Mouse (Mus musculus) hematopoietic stem cell, adult 5-6 weeks (primary cell): ENCODE measurements around the gene Gm29776. TPM values are rescaled to one million over a fixed set of nuclear protein-coding genes. Genes with fewer than 3 reads are reported as not detected.

Experiments
- ATAC-seq, 2 experiments: fragments of 125-278 bp in 1 of 2; replicated peaks in 1 of 2; 2 replicates each; pipeline ENCODE4 v1.8.0; 2016 to 2017; ENCODE audit warnings: inconsistent platforms in 2 of 2, mild to moderate bottlenecking in 2 of 2, moderate number of reproducible peaks in 2 of 2, low read depth in 1 of 2, moderate TSS enrichment in 1 of 2; ENCODE audit not compliant: low FRiP score in 2 of 2, poor library complexity in 2 of 2, severe bottlenecking in 2 of 2, insufficient read depth in 1 of 2, low TSS enrichment in 1 of 2
- total RNA-seq: library from RNA; stranded (forward); fragments of 172-1452, 232-1000 nt; gene quantifications from 2 replicates; pipeline ENCODE4 v1.2.3, GENCODE M21; 2017

Gm29776 gene
- total RNA-seq, 1 experiment from 2014 or later: not detected

GRCm38 (mm10) chr14:54715402-54715801 lies 16.8 kb upstream of the Gm29776 start:
- no peak for ATAC-seq

GRCm38 (mm10) chr14:54714617-54715081 lies 16.0 kb upstream of the Gm29776 start:
- peak; percentile 41 to 44; a peak in 2 of 4 replicates for ATAC-seq

- ATAC-seq: peak; percentile 44 to 57; a peak in 3 of 4 replicates
These were observed 15.5 kb upstream of the Gm29776 start for GRCm38 (mm10) chr14:54714121-54714520.

GRCm38 (mm10) chr14:54712861-54713260 lies 14.2 kb upstream of the Gm29776 start:
- peak in 1 of 2 experiments; percentile 32; a peak in 1 of 4 replicates for ATAC-seq

GRCm38 (mm10) chr14:54712074-54712473 lies 13.4 kb upstream of the Gm29776 start, which contains the start of gene Cebpe:
TSS of gene Cebpe (minus strand) at chr14:54712174.
- peak in 1 of 2 experiments; percentile 16; a peak in 1 of 4 replicates for ATAC-seq

- ATAC-seq: no peak
These were observed 10.4 kb upstream of the Gm29776 start for GRCm38 (mm10) chr14:54709054-54709453.

GRCm38 (mm10) chr14:54706589-54707320 lies 8.1 kb upstream of the Gm29776 start:
- peak; percentile 19 to 40; a peak in 2 of 4 replicates for ATAC-seq

GRCm38 (mm10) chr14:54705844-54706243 lies 7.2 kb upstream of the Gm29776 start:
- ATAC-seq: peak; percentile 85 to 88

- no peak for ATAC-seq
These were observed 4.6 kb upstream of the Gm29776 start for GRCm38 (mm10) chr14:54703207-54703606.

GRCm38 (mm10) chr14:54701298-54701697 lies 2.7 kb upstream of the Gm29776 start:
- ATAC-seq: peak; percentile 61 to 65

GRCm38 (mm10) chr14:54699586-54699985 lies 953 bp upstream of the Gm29776 start:
- no peak for ATAC-seq

- ATAC-seq: no peak
These were observed 1.9 kb downstream of the Gm29776 start for GRCm38 (mm10) chr14:54696752-54697151.

- ATAC-seq: 0 out of 4 replicates have a peak, but pooled peaks of 1 of the 2 experiments have one; percentile 2
These were observed 3.6 kb downstream of the Gm29776 start for GRCm38 (mm10) chr14:54695042-54695441.

- ATAC-seq: no peak
These were observed 11.4 kb downstream of the Gm29776 start for GRCm38 (mm10) chr14:54687251-54687650.

GRCm38 (mm10) chr14:54686522-54687143 lies 12.0 kb downstream of the Gm29776 start, which contains the start of gene Acin1:
TSS of gene Acin1 (minus strand) at chr14:54686931.
- peak; percentile 88 to 90 for ATAC-seq

GRCm38 (mm10) chr14:54686063-54686521 lies 12.5 kb downstream of the Gm29776 start, which contains the start of gene 1700123O20Rik:
TSS of gene 1700123O20Rik (plus strand) at chr14:54686216.
- ATAC-seq: peak; percentile 55 to 70; a peak in 3 of 4 replicates

- ATAC-seq: no peak
These were observed 13.2 kb downstream of the Gm29776 start for GRCm38 (mm10) chr14:54685471-54685870.

GRCm38 (mm10) chr14:54682396-54682795 lies 16.2 kb downstream of the Gm29776 start:
- ATAC-seq: no peak
